Mouse (Mus musculus) MEL (cell line): Measurements from ENCODE around the gene Adh4. TPM values are rescaled to one million over a fixed set of nuclear protein-coding genes. Genes with fewer than 3 reads are reported as not detected.

Experiments used
- DNase-seq: peaks from one replicate; pipeline ENCODE4 v3.0.0; 2011; ENCODE audit warnings: low read depth, low spot score
- H3K27ac ChIP-seq: 2 replicates; pipeline ENCODE4 v1.5.1; 2012; ENCODE audit warnings: low read depth, mild to moderate bottlenecking, control low read depth, low read length, moderate library complexity; ENCODE audit not compliant: control insufficient read depth
- H3K27me3 ChIP-seq, 2 experiments: fragments of 150-350 bp in 1 of 2; sonication (generic) in 1 of 2; 2 replicates each; pipeline ENCODE4 v1.6.1; 2012; ENCODE audit warnings: low read length in 2 of 2, mild to moderate bottlenecking in 2 of 2, improper control_type of control experiment in 1 of 2, moderate library complexity in 1 of 2; ENCODE audit not compliant: insufficient read depth in 2 of 2, control insufficient read depth in 1 of 2
- H3K36me3 ChIP-seq, 2 experiments: 2 replicates each; pipeline ENCODE4 v1.6.1; 2012 to 2014; ENCODE audit warnings: low read length in 2 of 2, improper control_type of control experiment in 1 of 2, inconsistent platforms in 1 of 2, mild to moderate bottlenecking in 1 of 2; ENCODE audit not compliant: insufficient read depth in 2 of 2, control insufficient read depth in 1 of 2
- H3K4me1 ChIP-seq, 2 experiments: fragments of 150-350 bp in 1 of 2; sonication (generic) in 1 of 2; 2 replicates each; pipeline ENCODE4 v1.6.1; 2012; ENCODE audit warnings: low read length in 2 of 2, improper control_type of control experiment in 1 of 2, mild to moderate bottlenecking in 1 of 2; ENCODE audit not compliant: insufficient read depth in 2 of 2, control insufficient read depth in 1 of 2
- H3K4me3 ChIP-seq, 2 experiments: fragments of 150-350 bp in 1 of 2; sonication (generic) in 1 of 2; 2 replicates each; pipeline ENCODE4 v1.5.1; 2012; ENCODE audit warnings: low read depth in 2 of 2, low read length in 2 of 2, mild to moderate bottlenecking in 2 of 2, moderate library complexity in 2 of 2, control low read depth in 1 of 2, improper control_type of control experiment in 1 of 2; ENCODE audit not compliant: control insufficient read depth in 1 of 2, insufficient read depth in 1 of 2
- H3K79me2 ChIP-seq: 2 replicates; pipeline ENCODE4 v1.6.1; 2012; ENCODE audit warnings: mild to moderate bottlenecking, low read length, moderate library complexity; ENCODE audit not compliant: control insufficient read depth, poor library complexity, insufficient read depth
- H3K9ac ChIP-seq: 2 replicates; pipeline ENCODE4 v1.6.1; 2012; ENCODE audit warnings: low read depth, mild to moderate bottlenecking, control low read depth, low read length, moderate library complexity; ENCODE audit not compliant: control insufficient read depth, poor library complexity, severe bottlenecking
- H3K9me3 ChIP-seq: fragments of 150-350 bp; sonication (generic); replicated peaks from 2 replicates; pipeline ENCODE4 v1.6.1; 2012; ENCODE audit warnings: mild to moderate bottlenecking, low read length, improper control_type of control experiment, moderate library complexity; ENCODE audit not compliant: insufficient read depth
- BHLHE40 ChIP-seq: IDR thresholded peaks from 2 replicates; pipeline ENCODE4 v1.6.1; 2012; ENCODE audit warnings: low read depth, mild to moderate bottlenecking, inconsistent platforms, low read length, improper control_type of control experiment, borderline replicate concordance
- CTCF ChIP-seq, 3 experiments: IDR thresholded peaks in 2 of 3; conservative IDR thresholded peaks in 1 of 3; 2 replicates each; pipeline ENCODE4 v1.5.1; 2011 to 2012; ENCODE audit warnings: low read length in 3 of 3, low read depth in 2 of 3, mild to moderate bottlenecking in 2 of 3, improper control_type of control experiment in 1 of 3, inconsistent platforms in 1 of 3, mixed read lengths in 1 of 3, moderate library complexity in 1 of 3; ENCODE audit not compliant: control insufficient read depth in 1 of 3, insufficient read depth in 1 of 3, poor library complexity in 1 of 3, severe bottlenecking in 1 of 3
- EP300 ChIP-seq, 2 experiments: IDR thresholded peaks; 2 replicates each; pipeline ENCODE4 v1.6.1; 2011; ENCODE audit warnings: improper control_type of control experiment in 2 of 2, low read length in 2 of 2, low read depth in 1 of 2, mild to moderate bottlenecking in 1 of 2
- ETS1 ChIP-seq: IDR thresholded peaks from 2 replicates; pipeline ENCODE4 v1.6.1; 2012; ENCODE audit warnings: low read depth, mild to moderate bottlenecking, inconsistent platforms, low read length, improper control_type of control experiment, moderate library complexity
- GABPA ChIP-seq: IDR thresholded peaks from 2 replicates; pipeline ENCODE4 v1.6.1; 2012; ENCODE audit warnings: low read depth, mild to moderate bottlenecking, inconsistent platforms, low read length, improper control_type of control experiment, moderate library complexity
- GATA1 ChIP-seq: IDR thresholded peaks from 2 replicates; pipeline ENCODE4 v1.6.1; 2011; ENCODE audit warnings: low read depth, low read length, improper control_type of control experiment
- JUND ChIP-seq: IDR thresholded peaks from 2 replicates; pipeline ENCODE4 v1.6.1; 2011; ENCODE audit warnings: low read depth, mild to moderate bottlenecking, improper control_type of control experiment, low read length
- KAT2A ChIP-seq: conservative IDR thresholded peaks from 2 replicates; pipeline ENCODE4 v1.6.1; 2012; ENCODE audit warnings: low read depth, low read length, improper control_type of control experiment, inconsistent platforms
- MAFK ChIP-seq: IDR thresholded peaks from 2 replicates; pipeline ENCODE4 v1.6.1; 2011; ENCODE audit warnings: low read depth, mild to moderate bottlenecking, low read length, improper control_type of control experiment, borderline replicate concordance
- MAX ChIP-seq: IDR thresholded peaks from 2 replicates; pipeline ENCODE4 v1.6.1; 2011; ENCODE audit warnings: low read length, improper control_type of control experiment
- MAZ ChIP-seq: IDR thresholded peaks from 2 replicates; pipeline ENCODE4 v1.6.1; 2012; ENCODE audit warnings: low read depth, mild to moderate bottlenecking, inconsistent platforms, low read length, improper control_type of control experiment
- MEF2A ChIP-seq: IDR thresholded peaks from 2 replicates; pipeline ENCODE4 v1.6.1; 2014; ENCODE audit warnings: low read depth, mild to moderate bottlenecking, inconsistent platforms, low read length, improper control_type of control experiment; ENCODE audit not compliant: poor library complexity, insufficient replicate concordance, severe bottlenecking; ENCODE audit errors: extremely low read depth
- NELFE ChIP-seq: IDR thresholded peaks from 2 replicates; pipeline ENCODE4 v1.6.1; 2011; ENCODE audit warnings: low read depth, low read length, improper control_type of control experiment
- POLR2A ChIP-seq, 2 experiments: IDR thresholded peaks; 2 replicates each; pipeline ENCODE4 v1.6.1; 2011 to 2012; ENCODE audit warnings: low read length in 2 of 2, mild to moderate bottlenecking in 2 of 2, control low read depth in 1 of 2, improper control_type of control experiment in 1 of 2, low read depth in 1 of 2, moderate library complexity in 1 of 2; ENCODE audit not compliant: control insufficient read depth in 1 of 2, insufficient read depth in 1 of 2, poor library complexity in 1 of 2
- POLR2AphosphoS2 ChIP-seq: IDR thresholded peaks from 2 replicates; pipeline ENCODE4 v1.6.1; 2011; ENCODE audit warnings: low read length, improper control_type of control experiment
- TBP ChIP-seq: IDR thresholded peaks from 2 replicates; pipeline ENCODE4 v1.8.0; 2011; ENCODE audit warnings: low read depth, low read length, improper control_type of control experiment
- TCF12 ChIP-seq: IDR thresholded peaks from 2 replicates; pipeline ENCODE4 v1.6.1; 2014; ENCODE audit warnings: low read depth, mild to moderate bottlenecking, inconsistent platforms, low read length, improper control_type of control experiment, moderate library complexity
- USF2 ChIP-seq, 2 experiments: IDR thresholded peaks; 2 replicates each; pipeline ENCODE4 v1.6.1; 2011 to 2012; ENCODE audit warnings: improper control_type of control experiment in 2 of 2, low read length in 2 of 2, borderline replicate concordance in 1 of 2, inconsistent platforms in 1 of 2, low read depth in 1 of 2, mild to moderate bottlenecking in 1 of 2; ENCODE audit not compliant: insufficient read depth in 1 of 2
- ZKSCAN1 ChIP-seq: IDR thresholded peaks from 2 replicates; pipeline ENCODE4 v1.6.1; 2012; ENCODE audit warnings: low read depth, mild to moderate bottlenecking, inconsistent platforms, low read length, improper control_type of control experiment, moderate library complexity
- polyA plus RNA-seq, 2 experiments: library from polyadenylated mRNA; stranded (reverse) in 1 of 2; unstranded in 1 of 2; fragments of >175 nt in 1 of 2; fragments of >200 nt in 1 of 2; gene quantifications; 2 replicates each; pipeline versions ENCODE4 v1.2.1 to v1.2.4; 2012; ENCODE audit warnings: low replicate concordance in 2 of 2, low read depth in 1 of 2; ENCODE audit not compliant: insufficient read length in 2 of 2, insufficient read depth in 1 of 2, missing spikeins in 1 of 2
- total RNA-seq: library from RNA; depleted of rRNA; stranded (reverse); fragments of 300-350 nt; gene quantifications from 2 replicates; pipeline ENCODE4 v1.2.3, GENCODE M21; 2012

Adh4 gene
- total and polyA plus RNA-seq, 3 experiments, result not detected

DNA sequence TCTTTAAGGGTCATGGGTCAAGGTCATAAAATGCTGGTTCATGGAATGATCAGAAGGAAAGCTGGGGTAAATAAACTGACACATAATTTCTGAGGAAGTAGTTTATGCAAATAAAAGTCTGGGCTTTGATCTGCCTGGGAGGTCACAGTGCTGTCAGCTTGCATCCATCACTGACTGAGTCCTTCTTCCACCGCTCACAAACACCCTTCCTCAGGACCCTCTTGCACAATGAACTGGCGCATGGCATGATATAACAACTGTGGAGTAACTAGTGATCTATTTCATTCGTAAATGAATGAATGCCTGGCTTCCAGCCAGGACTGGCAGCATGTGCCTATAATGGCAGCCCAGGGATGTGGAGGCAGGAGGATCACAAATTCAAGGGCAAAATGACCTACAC, 34.1 kb upstream of the Adh4 start:
- H3K9me3 ChIP-seq, result no peaks in the 10 kb centered on the region
- H3K79me2 ChIP-seq, result no peaks in the 10 kb centered on the region
- TF ChIP-seq ETS1 (no peak), POLR2AphosphoS2 (no peak), JUND (no peak), NELFE (no peak), GATA1 (no peak), TCF12 (no peak), GABPA (no peak), USF2 (IDR thresholded peaks at IDR 0.05; ENCODE audit: borderline replicate concordance in 1 of 2, insufficient read depth in 1 of 2, low read depth in 1 of 2, low read length in 2 of 2) (no peak)
- TF ChIP-seq, all 39 proteins: peak for 0
- Histone ChIP-seq H3K9ac (no peak overlapping the region), H3K27me3 (peaks cover 4 to 8% of the 10 kb centered on the region in 2 experiments), H3K4me3 (no peak overlapping the region), H3K36me3 (no peaks in the 10 kb centered on the region), H3K27ac (no peak overlapping the region), H3K4me1 (no peaks in the 10 kb centered on the region)
- DNase-seq, result no peak

DNA sequence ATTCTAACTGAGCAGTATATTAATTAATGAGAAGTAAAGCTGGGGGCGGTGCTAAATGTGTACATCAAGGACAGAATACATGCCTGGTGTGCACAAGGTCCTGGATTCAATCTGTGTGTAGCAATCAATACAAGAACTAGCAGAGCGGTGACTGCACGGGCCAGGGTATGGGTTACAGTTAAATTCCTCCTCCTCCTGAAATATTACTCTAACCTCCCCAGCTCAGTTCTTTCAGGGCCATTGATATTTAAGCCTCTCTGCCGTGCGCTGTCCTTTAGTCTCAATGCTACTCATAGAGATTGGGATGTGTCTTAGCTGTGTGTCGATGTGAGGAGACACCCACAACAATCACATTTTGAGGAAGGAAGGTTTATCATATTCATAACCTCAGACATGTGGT, 28.1 kb upstream of the Adh4 start:
- no peak for DNase-seq
- Histone ChIP-seq H3K9me3 (no peaks in the 10 kb centered on the region), H3K9ac (no peak overlapping the region), H3K27ac (no peak overlapping the region), H3K27me3 (no peaks in the 10 kb centered on the region), H3K36me3 (no peaks in the 10 kb centered on the region), H3K79me2 (no peaks in the 10 kb centered on the region), H3K4me1 (no peaks in the 10 kb centered on the region), H3K4me3 (no peak overlapping the region)
- no peak for TF ChIP-seq USF2 (IDR thresholded peaks at IDR 0.05; ENCODE audit: borderline replicate concordance in 1 of 2, insufficient read depth in 1 of 2, low read depth in 1 of 2, low read length in 2 of 2)
- no peak for TF ChIP-seq CTCF (IDR thresholded peaks at IDR 0.05 in 2 of 3, conservative IDR thresholded peaks at IDR 0.05 in 1 of 3; ENCODE audit: control insufficient read depth in 1 of 3, insufficient read depth in 1 of 3, low read depth in 2 of 3, low read length in 3 of 3, poor library complexity in 1 of 3, severe bottlenecking in 1 of 3)
- no peak for TF ChIP-seq MAX
- TF ChIP-seq ZKSCAN1, result no peak
- no peak for TF ChIP-seq GABPA
- no peak for TF ChIP-seq MAFK
- TF ChIP-seq BHLHE40, result no peak
- TF ChIP-seq ETS1, result no peak
- no peak for TF ChIP-seq NELFE
- no peak for TF ChIP-seq POLR2A (IDR thresholded peaks at IDR 0.05; ENCODE audit: control insufficient read depth in 1 of 2, insufficient read depth in 1 of 2, low read depth in 1 of 2, low read length in 2 of 2, poor library complexity in 1 of 2)
- no peak for TF ChIP-seq KAT2A
- TF ChIP-seq MEF2A, result no peak
- TF ChIP-seq MAZ, result no peak
- TF ChIP-seq TBP, result no peak
- TF ChIP-seq EP300 (IDR thresholded peaks at IDR 0.05; ENCODE audit: low read depth in 1 of 2, low read length in 2 of 2), result no peak
